Mouse (Mus musculus) CH12F3 (cell line): ENCODE measurements around the gene Pam.

Experiments used
- in situ Hi-C: fragments of 300-500 bp; cut with MboI; formaldehyde crosslinking; loops from 2 replicates; pipeline ENCODE4 v1.14.3; 2020; ENCODE audit warnings: low sequenced_read_pairs

Pam gene

DNA sequence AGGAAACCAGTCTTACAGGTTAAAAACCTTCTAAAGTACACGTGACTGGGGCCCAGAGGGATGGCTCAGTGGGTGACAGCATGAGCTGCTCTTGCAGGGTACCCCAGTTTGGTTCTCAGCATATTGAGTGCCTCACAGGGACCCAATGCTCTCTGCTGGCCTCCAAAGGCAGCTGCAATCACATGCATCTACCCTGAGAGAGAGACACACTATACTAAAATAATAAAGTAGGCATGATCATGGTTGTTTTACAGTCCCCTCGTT, 178.5 kb downstream of the Pam start:
- in situ Hi-C loops = no loop called here

DNA sequence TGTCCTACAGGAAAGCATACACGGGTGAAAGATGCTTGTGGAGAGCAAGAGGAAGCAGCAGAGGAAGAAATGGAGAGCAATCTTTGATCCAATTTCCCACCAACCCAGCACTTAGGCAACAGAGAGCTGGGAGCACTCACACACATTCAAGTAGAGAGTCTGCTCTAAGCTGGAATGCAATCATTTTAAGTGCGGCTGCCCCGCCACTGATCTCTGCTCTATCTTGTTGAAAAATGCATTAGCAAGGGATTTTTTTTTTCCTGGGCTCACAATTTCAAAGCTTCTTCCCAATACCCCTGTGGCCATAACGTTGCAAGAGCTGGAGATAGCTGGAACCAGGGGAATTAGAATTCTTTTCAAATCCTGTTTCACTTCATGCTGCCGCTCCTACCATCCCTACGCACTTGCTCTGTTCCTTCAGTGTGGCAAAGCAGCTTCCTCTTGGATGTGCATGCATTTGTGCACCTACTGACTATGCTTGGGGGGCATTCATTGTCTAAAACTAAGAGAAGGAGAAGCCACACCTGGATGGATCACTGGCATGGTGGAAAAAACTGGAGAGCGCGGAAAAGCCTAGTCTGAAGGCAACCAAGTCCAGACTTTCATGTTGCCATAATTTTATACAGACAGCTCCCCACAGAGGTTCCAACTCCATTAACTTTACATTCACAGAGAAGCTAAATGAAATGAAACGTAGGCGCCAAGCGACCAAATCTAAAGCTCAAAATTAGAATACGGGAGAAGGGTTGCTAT, 179.1 kb downstream of the Pam start:
- in situ Hi-C loops = no loop called here

GRCm38 (mm10) chr1:97915726-97916125, 179.7 kb downstream of the Pam start:
- in situ Hi-C loops = no loop called here

GRCm38 (mm10) chr1:97910874-97911273, 184.6 kb downstream of the Pam start:
- in situ Hi-C loops = no loop called here

GRCm38 (mm10) chr1:97909561-97909960, 185.9 kb downstream of the Pam start:
- in situ Hi-C loops = no loop called here

DNA sequence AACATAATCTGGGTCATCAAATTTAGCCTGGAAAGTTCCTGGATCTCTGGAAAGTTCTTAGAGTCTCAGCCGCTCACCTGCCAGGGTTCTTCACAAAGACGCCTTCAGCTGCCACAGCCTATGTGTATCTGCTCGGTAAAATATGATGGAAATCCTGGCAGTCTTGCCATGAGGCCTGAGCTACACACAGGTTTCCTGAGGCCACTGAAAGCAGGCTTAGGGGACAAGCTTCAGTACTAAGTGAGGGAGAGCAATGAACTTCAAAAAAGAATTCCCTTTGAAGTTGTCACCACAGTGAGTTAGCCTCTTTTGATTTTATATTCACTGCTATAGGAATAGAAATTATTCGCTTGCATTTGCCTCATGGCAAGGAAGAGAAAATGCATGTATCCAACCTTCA, 186.7 kb downstream of the Pam start:
- in situ Hi-C loops = no loop called here

DNA sequence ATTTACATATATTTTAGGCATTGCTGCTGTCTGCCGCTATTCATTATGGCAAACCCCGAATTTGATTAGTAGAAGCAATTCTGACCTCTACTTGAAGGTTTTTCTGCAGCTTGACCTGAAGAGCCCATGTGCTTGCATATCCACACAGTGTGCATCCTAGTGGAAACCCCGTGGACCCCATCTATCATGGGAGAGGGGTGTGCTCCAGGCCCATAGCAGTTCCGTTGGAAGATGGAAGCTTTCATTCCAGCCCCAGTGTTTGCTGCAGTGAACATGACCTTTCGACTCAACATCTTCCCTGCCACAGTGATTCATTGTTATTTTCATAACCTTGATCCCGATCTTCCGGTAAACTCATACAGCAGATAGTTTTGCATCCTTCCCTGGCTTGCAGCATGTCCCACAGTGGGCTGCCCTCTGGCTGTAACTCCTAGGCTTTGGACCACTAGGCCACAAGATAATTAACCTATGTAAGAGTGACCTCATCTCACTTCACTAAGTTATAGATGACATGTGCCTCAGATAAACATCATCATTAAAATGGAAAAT, 191.5 kb downstream of the Pam start:
- in situ Hi-C loops = no loop called here

- in situ Hi-C loops = no loop called here
Observed at GRCm38 (mm10) chr1:97902830-97903229, 192.6 kb downstream of the Pam start.

DNA sequence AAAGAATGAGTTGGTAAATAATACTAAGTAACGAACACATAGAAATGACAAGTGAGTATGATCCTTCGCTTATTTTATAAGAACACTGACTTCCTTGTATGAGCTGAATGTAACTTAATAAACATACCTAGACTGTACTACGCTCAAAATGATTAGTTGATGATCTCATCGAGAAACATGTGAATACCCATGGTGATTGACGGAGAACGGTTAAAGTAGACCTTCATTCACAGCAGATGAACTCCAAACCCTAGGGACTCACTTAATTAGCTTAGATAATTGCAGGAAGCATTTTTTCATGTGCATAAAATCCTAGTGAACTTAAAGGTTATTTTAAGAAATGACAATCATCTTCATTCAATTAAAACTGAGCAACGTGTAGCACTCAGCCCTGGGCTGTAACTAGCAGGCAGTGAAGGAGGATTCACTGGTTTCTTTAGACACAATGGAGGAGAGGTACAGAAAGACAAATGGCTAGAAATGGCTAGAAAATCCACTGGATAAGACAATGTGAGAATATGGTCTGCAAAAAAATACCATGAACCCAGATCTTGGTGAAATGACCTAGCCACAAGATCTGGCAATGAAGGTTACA, 194.8 kb downstream of the Pam start:
- in situ Hi-C loops = no loop called here

DNA sequence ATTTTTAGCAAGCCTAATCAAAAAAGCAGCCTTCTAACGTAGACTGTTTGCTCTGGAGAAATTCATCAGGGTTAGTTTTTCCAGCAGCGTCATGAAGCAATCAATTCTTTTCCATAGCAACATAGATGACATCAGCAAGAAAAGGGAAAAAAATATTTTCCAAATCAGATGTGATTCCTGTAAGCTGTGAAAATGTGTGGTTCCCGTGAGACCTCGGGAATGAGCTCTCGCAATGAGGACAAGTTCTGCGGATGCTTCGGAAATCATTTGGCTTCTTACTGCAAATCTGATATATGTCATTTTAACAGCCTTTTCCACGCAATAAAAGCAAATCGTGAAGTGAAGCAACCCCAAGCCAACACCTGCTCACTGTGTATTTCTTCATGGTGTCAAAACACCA, 207.9 kb downstream of the Pam start:
- in situ Hi-C loops = no loop called here

GRCm38 (mm10) chr1:97883498-97883897, 211.9 kb downstream of the Pam start:
- in situ Hi-C loops = no loop called here

DNA sequence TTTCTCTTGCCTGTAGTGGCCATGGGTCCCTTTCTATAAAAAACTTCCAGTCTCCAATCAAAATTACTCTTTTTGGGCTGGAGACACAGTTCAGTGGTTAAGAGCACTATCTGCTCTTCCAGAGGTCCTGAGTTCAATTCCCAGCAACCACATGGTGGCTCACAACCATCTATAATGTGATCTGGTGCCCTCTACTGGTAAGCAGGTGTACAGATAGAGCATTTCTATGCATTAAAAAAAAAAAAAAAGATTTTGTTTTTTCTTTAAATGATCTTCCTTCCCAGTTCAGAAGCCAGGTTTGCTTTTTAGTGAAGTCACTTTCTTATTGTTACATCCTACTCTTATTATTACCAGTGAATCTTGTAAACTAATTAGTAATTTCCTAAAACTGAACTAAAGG, 218.4 kb downstream of the Pam start:
- in situ Hi-C loops = no loop called here

DNA sequence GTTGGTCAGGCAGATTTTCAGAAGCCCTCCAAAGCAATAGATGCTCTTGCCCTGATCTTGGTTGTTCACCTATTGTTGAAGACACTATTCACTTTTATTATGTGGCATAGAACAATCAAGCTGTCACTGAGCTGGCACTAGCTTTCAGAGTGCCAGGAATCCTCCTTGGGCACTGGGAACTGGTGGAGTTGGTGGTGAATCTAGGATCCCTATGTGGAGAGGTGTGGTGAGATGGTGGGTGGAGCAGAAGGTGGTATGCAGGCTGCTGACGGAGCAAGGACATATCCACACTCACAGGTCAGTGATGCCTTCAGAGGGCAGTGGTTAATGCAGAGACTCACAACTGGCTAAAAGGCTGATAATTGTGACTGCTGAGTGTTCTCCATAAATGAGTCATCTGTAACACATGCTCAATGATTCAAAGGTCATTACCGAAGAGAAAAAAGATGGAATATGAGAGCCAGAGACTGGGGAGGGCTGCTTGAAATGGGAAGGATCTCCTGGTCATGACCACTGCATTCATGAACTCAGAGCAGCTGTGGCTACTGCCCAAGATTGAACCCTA, 221.9 kb downstream of the Pam start:
- in situ Hi-C loops = no loop called here

- in situ Hi-C loops = no loop called here
Observed at GRCm38 (mm10) chr1:97872493-97872892, 223.0 kb downstream of the Pam start.

- in situ Hi-C loops = no loop called here
Observed at GRCm38 (mm10) chr1:97872072-97872471, 223.4 kb downstream of the Pam start.

GRCm38 (mm10) chr1:97864135-97864534, 231.3 kb downstream of the Pam start:
- in situ Hi-C loops = no loop called here

DNA sequence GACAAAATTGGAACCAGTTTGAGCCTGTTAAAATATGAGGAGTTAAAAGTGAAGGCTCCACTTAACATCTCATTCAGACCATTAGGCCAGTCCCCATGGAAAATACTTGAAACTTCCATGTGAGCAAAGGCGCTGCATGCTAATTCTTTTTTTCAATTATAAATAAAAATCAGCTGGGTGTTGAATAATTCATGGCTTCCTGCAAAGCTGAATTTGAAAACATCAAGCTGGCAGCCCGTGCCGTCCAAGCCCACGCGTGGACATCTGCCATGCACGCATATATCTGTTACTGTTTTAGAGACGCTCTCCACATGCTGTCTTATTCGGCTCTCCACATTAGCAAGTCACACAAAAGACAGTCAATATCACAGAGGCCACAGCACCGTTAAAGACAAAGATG, 232.3 kb downstream of the Pam start:
- in situ Hi-C loops = no loop called here

GRCm38 (mm10) chr1:97862734-97863133, 232.7 kb downstream of the Pam start:
- in situ Hi-C loops = no loop called here

- in situ Hi-C loops = no loop called here
Observed at GRCm38 (mm10) chr1:97854256-97854655, 241.2 kb downstream of the Pam start.

DNA sequence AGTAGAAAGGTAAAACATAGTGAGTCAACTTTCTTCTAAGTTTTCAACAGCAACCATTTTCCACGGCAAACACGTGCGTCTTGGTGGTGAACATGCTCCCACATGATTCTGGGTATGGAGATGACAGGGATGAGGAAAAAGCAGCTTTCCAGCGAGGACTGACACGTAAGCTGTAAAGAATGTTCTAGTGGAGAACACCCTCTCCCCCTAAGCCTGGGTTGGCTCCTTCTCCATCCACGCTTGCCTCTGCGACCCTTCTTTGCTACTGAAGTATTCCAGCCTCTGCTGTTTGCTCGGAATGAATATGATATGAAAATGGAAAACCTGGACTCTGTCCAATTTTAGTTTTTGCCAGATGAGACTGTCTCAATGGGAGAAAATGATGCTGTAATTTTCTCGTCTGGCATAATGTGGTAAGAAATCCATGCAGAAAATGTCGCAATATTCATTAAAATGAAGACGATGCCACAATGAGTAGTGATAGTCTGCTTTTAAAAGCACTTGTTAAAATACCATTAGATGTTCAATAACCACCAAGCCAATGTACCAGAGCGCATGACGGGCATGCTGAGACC, 243.8 kb downstream of the Pam start:
- in situ Hi-C loops = no loop called here

DNA sequence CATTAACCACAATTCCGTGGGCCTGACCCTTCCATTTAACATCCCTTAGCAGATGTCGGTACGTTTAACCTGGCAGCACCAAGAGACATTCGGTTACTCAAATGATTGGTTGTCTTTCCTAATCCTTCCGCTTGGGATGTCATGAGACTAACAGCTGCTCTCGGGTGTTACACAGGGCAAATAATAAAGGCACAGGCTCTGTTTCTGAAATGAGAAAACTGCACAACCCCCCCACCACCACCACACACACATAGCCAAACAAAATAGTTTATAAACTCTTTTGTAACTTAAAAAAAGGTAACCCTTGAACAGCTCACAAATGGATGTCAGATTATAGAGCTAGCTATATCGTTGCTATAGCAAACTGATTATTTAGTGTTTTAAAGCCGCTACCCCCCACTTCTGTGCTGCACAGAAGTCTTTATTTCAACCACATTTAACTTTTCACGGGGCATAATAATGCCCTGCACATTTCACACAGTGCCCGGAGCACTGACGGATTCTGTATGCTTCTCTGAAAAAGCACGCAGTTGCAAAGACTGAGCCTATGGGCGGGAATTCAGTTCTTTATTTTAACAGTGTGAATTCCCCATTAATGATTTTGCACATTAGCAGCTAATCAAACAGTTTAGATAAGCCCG, 246.7 kb downstream of the Pam start:
- in situ Hi-C loops = no loop called here
